Mouse (Mus musculus) ES-Bruce4 (cell line): Measurements from ENCODE around the gene Dnmt3b.

Source experiments
- CTCF ChIP-seq: IDR thresholded peaks from one replicate; pipeline ENCODE4 v1.8.1; 2011; ENCODE audit warnings: low read depth, low read length
- EP300 ChIP-seq: IDR thresholded peaks from 2 replicates; pipeline ENCODE4 v1.6.1; 2011; ENCODE audit warnings: low read depth, low read length; ENCODE audit not compliant: insufficient read depth

DNA sequence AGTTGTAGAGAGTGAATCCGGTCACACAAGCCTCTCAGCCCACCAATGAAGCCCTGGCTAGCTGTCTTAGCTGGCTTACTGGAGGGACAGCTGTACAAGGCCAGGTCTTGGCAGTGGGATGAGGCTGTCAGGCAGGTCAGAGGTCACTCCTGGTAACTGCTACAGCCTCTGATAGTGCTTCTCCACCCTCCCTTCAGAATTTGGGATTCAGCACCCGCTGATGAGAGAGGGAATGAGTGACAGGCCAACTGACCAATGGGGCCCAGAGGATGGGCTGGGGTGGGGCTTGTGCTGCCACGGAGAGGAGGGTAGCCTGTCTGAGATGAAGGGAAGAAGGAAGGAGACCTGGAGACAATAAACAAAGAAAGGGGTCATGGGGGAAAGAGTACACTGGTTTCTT is 11.4 kb downstream of the Dnmt3b start:
- TF ChIP-seq CTCF (no peak), EP300 (no peak)
